Mouse (Mus musculus) R1 (cell line): Measurements from ENCODE around the gene Glyctk.

ENCODE experiments used
- DNase-seq: peaks from one replicate; pipeline ENCODE4 v3.0.0-alpha.2; 2018; ENCODE audit warnings: low read depth, low spot score

Gene Glyctk

DNA sequence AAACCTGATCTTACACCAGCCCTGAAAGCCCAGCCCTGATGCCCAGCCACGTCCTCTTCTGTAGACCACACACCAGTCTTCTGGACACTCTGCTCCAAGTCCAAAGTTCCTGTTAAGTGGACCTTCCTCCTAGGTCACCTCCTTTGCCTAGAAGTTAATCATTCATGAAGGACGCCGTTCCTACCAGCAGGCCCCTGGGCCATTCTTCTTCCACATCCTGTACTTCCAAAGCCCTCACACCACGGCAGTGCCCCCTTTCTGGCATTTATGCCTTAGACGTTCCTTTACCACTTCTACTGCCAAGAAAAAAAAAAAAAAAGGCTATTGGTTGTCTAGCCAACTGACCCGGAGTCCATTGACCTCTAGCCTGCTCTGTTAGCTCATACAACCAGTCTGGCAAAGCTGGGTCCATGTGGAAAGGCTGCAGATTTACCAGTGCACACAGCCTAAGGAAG lies at the start of gene Glyctk:
Glyctk (minus strand) TSS at position 102 of the 455 bp plus-strand sequence.
- no peak for DNase-seq

DNA sequence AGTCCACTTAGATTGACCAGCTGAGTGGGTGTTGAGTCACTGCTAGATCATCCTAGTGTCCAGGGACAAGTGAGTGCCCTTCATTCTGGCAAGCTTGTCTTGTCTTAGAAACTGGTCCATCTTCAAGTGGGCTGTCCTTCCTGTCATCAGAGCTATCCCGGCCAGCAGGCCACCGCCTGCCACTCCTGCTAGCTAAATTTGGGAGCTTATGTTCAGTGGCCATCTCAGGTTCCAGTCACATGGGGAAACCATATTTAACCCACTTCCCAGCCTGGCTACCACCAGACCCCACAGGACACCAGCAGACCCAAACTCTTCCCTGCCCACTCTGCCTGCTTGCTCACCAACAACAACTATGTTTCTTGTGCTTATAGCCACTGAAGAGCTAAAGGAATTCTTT lies 48.6 kb upstream of the Glyctk start:
- no peak for DNase-seq

DNA sequence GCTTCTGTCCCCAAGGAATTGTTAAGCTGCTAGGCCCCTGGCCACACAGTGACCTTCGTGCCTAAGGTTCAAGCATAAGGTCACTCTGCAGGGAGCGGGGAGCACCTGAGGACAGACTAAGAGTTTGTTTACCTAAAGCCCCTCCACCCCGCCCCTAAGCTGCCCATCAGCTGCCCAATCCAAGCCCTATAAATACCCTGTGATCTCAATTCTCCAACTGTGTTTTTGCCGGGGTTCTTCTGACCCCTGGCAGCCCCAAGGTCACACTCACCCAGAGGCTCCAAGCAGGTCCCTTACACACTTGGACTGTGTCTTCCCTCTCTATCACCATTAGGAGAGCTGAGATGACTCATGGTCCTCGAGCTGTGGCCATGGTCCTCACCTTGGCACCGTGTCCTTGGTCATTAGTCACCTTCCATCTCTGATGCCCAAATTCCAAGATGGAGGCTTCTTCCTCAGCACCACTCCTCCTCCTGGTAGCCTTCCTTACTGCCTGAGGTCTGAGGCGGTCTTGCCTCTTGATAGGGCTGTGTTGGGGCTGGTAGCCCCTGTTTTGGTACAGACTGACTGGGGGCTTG lies 47.9 kb upstream of the Glyctk start:
- DNase-seq: peak; percentile 39

DNA sequence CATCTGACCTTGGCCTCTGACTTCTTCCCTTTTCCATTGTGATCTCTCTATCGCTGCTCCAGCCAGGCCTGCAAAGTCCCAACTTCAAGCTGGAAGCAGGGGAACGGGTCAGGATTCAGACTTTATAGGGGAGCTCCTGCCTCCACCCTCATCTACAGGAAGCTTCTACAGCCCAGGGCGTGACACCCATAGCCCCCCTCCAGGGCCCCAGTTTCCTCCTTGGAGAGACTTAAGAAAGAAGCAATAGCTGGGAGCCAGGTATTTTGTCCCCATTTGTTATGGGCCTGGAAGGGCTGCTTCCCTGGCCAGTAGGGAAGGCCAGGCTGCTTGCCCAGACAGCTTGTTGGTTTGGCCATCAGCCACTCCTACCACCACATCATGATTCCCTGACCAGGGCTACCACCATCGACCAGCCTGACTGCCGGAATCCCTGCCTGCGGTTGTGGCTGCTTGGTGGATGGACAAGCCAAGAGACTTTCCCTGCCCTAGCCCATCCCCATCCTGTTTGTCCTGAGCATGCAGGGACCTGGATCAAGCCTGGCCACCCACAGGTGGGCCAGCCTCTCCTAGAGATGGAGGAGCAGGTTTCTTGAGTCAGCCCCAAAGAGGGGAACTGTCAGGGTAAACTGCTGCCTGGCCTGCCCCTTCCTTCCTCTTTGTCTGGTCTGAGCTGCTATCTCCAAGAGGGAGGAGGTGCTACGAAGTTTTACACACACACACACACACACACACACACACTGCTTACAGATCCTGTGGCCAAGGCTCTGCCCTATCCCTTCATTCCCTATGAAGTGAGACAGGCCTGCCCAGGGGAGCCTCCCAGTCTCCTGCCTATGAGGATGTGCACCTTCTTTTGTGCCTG lies 46.3 kb upstream of the Glyctk start:
- no peak for DNase-seq

DNA sequence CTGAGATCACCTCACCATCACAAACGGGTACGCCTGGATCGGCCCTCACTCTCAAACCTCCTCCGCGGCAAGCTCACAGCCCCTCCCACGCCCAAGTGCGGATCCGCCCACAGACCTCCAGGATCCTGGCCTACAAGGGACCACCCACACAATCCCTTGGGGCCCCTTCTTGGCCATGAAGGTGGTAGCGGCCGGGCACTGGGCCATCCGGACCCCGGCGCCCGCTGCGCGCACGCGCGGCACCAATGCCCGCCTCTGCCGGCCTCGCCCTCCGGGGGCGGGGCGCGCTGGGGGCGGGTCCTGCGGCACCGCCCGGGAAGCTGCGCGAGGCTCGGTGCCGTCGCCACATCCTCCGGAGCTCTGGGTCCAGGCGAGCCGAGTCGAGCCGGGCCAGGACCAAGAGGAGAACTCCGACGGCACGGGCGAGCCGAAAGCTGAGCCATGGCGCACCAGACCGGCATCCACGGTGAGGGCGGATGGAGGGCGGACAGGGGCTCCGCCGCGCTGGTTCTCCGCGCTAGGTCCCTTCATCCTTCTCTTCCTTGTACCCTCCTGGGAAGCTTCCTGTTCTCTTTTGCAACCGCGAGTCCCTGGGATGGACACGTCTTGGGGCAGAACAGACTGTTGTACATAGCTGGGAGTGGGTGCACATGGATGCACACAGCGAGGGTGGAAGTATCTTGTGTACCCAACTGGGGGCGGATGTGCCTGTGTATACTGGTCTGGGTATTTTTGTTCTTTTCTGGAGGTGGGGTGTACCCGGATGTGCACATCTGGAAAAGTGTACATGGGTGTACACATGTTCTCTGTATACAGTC lies 45.1 kb upstream of the Glyctk start, which contains the start of gene Twf2:
Twf2 (plus strand) TSS at position 290 of the 818 bp plus-strand sequence.
- peak; percentile 96 for DNase-seq

DNA sequence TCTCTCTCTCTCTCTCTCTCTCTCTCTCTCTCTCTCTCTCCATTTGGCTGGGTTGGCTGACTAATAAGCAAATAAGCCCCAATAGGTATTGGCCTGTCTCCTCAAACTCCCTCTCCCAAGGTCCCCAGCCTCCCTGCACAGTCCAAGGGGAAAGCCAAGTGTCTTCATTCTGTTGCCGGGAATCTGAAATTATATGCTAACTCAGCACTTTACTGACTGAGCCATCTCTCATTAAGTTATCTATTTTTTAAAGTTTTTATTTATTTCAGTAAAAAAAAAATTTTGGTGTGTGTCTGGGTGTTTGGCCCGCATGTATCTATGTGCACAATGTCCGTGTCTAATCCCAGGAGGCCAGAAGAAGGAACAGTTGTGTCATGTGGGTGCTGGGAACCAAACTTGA lies 44.0 kb upstream of the Glyctk start:
- no peak for DNase-seq

DNA sequence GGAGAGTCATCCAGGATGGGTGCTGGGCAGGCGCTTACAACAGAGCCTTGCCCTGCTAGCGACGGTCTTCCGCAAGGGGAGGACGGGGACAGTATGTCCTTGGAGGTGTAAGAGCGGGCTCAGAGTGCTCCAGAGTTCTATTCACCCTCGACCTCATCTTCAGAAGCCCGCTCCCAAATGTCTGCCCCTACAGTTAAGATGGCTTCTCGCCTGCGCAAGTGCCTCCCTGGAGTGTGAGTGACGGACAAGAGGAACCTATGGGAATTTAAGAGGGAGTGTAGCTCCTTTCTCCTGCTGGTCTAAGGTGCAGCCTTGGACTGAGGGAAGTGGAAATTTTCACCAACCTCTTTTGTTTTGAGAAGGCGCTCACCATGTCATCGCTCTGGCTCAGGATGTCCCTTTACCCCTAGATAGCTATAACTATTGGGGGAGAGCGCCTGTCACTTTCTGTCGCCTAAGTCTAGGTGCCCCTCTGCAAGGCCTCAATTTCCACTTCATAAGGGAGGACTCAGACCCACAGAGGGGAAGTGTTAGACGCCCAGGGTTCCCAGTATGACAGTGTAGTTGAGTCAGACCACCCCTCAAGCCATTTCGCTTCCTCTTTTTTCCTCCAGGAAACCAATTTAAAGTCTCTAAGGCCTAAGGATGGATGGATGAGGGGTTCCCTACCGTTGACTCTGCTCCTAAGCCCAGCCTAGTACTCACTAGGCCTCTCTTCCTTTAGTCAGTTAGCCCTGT lies 41.8 kb upstream of the Glyctk start, which contains the start of gene Ppm1m:
Ppm1m (minus strand) TSS at position 212 of the 738 bp plus-strand sequence.
- DNase-seq: peak; percentile 51

DNA sequence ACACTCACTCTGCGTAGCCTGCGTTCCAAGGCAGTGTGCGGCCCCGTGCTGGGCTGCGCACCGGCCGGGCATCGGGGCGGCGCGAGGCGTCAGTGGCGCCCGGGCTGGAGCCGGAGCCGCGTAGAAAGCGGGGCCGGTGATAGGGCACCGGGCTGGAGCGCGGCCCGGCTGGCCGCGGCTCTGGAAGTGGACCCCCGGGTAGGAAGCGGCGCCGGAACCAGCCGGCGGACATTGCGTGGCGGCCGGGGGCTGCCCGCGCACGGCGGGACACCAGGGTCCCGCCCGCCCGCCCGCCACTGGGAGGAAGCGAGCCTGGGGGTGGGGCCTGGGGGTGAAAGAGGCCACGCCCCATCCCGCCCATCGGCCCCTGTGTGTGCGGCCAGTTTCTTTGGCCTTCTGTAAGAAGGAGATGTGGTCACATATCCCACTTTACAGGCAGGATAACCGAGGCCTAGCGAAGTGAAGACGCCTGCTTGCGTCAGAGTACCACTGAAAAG lies 41.1 kb upstream of the Glyctk start:
- peak; percentile 75 for DNase-seq

DNA sequence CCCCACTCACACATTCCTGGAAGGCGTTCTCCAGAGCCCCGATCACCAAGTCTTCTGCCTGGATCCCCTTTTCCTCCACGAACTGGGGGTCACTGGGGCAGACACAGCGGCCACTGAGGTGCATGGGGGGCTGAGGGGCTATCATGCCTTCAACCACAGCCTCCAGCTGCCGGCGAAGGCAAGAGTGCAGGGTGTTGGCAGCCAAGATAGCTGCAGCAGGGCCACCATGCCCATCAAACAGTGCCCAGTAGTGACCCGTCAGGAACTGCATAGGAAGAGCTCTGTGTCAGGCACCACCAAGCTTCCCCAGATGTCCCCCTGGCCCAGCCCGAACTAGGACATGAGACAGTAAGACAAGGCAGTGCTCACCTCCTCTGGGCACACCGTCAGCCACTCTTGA lies 39.8 kb upstream of the Glyctk start:
- DNase-seq: no peak

DNA sequence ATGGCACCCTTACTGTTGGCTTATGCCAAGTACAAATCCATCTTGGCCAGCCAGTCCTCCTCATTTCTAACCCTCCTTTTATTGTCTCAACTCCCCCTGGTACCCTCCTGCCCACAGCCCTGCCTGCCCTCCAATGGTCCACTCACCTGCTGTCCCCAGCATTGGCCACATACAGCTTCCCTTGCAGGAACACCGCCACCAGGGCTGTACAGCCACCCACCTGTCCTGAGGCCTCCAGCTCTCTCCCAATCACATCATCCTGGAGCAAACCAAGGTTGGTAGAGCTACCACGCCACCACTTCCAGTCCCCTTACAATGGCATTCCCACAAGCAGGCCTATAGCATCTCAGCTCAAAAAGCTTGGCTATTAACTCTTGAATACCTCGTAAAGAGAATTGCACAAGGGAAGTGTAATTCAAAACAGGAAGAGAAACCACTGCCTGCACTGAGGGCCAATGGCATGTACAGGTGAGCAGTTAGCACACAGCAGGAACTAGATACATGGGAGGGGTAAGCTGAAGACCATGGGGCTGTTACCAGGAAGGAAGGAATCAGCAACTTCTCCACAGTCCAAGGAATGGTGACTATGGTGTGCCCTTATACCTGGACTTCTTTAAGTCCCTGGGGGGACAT lies 39.3 kb upstream of the Glyctk start:
- DNase-seq: no peak

DNA sequence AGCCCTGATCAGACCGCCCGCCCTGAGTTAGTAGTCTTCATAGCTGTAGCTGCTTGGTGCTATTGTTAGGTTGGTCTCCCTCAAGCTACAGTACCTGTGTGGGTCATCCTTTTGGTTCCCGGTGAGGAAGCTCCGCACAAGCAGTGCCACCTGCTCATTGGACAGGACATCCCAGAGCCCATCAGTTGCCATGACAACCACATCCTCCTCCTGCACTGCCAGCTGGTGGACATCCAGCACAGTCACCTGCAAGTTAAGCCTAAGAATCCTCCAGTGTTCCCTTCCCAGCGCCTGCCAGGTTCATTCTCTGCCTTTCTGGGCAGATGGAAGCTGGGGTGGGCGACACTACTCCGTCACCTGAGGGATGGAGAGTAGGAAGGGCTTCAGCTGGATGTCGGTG lies 37.8 kb upstream of the Glyctk start:
- no peak for DNase-seq

DNA sequence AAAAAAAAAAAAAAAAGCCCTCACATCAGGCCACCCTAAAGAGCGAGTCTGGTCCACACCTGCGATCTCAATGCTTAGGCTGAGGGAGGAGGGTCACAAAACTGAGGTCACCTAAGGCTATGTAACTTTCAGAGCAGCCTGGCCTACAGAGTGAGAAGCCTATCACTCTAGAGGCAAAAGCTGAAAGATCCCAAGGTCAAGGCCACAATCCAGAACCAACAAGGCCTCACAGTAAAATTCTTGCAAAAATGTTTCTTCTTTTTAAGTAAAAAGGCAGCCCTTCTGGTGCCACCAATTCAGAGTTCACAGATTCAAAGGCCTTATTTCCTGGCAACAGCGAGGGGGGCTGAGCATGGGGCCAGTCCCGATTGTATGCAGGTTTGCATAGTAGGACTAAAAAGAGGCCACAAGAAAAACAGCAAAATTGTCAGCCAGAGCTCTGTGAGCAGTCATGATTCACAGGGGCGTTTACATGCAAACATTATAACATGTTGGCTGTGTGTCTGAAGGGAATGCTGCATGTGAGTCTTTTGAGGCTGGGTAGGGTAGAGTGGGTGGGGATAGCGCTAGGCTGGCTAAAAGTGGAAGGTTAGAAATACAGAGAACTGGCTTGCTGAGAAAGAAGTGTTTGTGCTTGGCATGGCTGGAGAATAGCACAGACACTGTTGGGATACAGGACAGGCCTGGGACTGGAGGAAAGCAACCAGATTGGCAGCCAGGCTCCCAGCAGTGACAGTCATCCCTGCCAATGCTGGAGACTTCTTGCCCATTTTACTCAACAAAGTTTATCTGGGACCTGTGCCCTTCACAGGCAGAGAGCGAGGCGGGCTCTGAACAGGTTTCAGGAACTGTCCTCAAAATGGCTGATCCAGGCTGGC lies 36.2 kb upstream of the Glyctk start:
- no peak for DNase-seq

DNA sequence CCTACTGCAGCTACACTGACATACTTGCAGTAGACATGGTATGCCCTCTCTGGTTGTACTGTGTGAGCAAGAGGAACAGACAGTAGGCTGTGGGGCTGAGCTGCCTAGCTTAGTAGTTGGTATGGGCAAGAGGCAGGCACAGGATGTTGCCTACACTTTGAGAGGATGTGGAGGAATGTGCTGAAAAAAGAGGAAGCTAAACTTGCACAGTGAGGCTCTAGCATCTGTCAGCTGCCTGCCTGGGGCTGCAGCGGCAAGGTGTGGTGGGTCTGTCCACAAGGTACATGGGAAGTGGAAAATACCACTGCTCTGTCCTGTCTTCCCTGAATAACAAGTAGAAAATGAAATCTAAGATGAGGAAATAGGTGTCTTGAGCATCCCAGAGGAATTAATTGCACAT lies 35.1 kb upstream of the Glyctk start:
- DNase-seq: no peak

DNA sequence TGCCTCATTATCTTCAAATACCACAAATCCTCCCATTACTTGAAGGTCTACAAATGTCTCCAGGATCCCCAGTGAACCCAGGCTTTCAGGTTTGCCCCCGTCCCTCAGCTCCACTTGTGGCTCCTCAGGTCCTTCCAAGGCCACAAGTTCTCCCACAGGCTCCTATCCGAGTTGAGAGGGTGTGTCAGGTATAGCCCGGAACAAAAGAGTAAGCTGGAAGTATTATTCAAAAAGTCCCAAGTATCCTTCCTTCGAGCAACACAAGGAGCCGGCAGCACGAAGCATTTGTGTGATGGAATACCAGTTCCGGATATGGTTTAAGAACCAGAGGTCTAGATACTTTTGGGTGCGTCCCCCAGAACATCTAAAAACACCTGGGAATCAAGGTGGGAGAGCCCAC lies 34.1 kb upstream of the Glyctk start:
- DNase-seq: peak; percentile 60

DNA sequence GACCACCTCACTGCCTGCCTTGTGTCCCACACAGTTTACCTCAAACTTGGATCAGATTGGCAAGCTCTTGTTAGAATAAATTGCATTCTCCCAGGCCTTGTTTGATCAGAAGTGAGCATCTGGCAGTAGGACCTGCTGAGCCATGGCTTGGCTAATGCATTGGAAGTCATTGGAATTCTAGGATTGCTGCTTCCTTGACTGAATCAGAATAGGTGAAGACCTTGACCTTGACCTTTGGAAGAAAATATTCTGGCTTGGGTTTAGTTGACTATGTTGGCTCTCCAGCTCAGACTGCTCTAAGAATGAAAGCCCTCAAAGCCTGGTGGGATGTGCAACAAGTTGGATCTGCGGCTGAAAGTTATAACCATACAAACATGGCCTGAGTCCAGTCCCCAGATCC lies 33.4 kb upstream of the Glyctk start:
- peak; percentile 92 for DNase-seq

DNA sequence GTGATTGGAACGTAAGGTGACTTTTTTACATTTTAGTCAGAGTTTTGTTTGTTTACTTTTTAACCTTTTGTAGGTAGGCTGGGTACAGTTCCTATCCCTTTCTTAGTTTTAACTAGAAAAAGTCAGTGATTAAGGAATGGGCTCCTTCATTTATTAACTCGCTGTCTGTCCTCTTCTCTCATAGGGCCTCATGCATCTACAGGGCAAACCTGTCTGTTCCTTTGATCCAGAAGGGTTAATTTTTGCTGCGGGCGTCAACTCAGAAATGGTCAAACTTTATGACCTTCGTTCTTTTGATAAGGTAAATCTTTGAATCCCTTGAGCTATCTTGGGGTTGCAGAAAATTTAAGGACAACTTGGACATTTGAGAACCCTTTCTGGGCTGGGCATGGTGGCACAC lies 26.1 kb upstream of the Glyctk start:
- DNase-seq: no peak

DNA sequence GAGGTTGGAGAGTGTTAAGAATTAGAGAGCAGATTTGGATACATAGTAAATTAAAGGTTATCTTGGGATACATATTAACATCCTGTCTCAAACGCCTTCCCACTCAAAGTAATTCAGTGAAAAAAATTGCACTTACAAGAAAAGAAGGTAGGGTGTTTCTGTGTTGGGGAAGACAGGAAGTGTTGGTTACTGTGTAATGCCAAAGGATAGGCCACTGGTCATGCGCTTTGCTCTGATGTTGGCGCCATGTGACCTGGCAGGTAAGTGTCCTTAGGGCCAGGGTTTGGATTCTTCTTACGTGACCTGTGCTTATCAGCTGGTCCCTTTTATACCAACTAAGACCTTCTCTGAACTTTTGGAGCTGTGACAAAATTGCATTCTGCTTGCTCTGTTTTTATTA lies 24.2 kb upstream of the Glyctk start:
- no peak for DNase-seq

DNA sequence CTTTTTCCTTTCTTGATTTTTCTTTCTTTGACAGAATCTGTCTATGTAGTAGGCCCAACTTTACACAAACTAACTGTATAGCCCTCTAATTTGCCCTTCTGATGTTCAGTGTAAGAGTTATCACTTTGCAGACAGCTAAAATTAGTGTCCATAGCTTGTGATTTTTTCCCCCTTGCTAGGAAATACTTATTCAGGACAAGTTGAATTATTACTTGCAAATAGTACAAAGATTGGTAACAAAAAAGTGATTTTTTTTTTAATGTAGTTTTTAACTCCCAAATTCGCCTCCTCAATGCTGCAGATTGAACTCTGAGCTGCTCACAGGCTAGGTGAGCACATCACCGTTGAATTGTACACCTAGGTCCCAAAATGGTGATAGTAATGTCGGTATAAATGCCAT lies 22.0 kb upstream of the Glyctk start:
- DNase-seq: no peak

DNA sequence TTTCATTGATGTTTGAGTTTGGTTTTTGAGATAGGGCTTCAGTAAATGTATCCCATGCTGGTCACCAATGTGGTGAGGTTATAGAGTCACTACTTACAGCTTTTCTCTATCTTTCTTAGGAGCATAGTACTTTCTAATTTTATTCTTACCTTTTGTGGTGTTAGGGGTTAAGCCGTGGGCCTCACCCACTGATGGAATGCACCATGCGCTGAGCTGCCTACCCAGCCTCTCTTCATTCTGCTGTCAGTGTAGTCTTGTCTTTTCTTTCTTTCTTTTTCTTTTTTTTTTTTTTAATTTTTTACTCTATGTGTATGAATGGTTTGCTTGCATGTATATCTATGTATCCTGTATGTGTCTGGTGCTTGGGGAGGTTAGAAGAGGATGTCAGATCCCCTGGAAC lies 21.5 kb upstream of the Glyctk start:
- peak; percentile 62 for DNase-seq

DNA sequence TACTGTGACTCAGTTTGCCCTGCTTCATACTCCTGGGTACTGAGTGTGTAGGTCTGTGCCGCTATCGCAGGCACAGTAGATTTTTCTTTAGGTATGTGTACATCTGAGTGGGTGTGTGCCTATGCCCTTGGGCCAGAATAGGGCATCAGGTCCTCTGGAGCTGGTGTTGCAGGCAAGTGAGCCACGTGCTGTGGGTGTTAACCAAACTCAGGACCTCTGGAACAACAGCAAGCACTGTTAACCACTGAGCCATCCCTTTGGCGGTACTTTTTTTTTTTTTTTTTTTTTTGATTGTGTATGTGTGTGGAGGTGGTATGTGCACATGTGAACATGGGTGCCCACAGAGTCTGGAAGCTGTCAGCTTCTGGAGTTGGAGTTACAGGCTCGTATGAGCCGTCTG lies 19.9 kb upstream of the Glyctk start:
- peak; percentile 61 for DNase-seq
